Mouse (Mus musculus) stomach, postnatal 0 days (tissue): ENCODE results near the gene Tfr2.

Experiments used
- CTCF ChIP-seq: IDR thresholded peaks from 2 replicates; pipeline ENCODE4 v1.5.1; 2016; ENCODE audit warnings: antibody characterized with exemption, low read depth, mild to moderate bottlenecking, moderate library complexity
- EP300 ChIP-seq: optimal IDR thresholded peaks from 2 replicates; pipeline ENCODE3; 2016; ENCODE audit warnings: antibody characterized with exemption

- TF ChIP-seq CTCF (no peak), EP300 (no peak)
Observed at GRCm38 (mm10) chr5:137631591-137631990, 62.0 kb downstream of the Tfr2 start.
